Mouse (Mus musculus): ENCODE data around the gene Hist1h3g. TPM values are rescaled to one million over a fixed set of nuclear protein-coding genes. Genes with fewer than 3 reads are reported as not detected.
"Not testable (repeated sequence)": the region's sequence is repeated elsewhere in the genome, so short reads cannot be mapped to it uniquely, and the experiment has no call there.

Gene Hist1h3g
- polyA plus RNA-seq (2015; fragmentation: Nextera tagmentation; extraction: Ambion mirVana): 10.3 and 17.1 TPM in 2 replicates

- H3K36me3 ChIP-seq; H3K9me3 ChIP-seq (replicated peaks); H3K27me3 ChIP-seq: not testable (repeated sequence)
- Histone ChIP-seq H3K4me2 (peak within 1 kb of the TSS; percentile 65), H3K4me1 (replicated peaks) (peaks cover 47% of the 10 kb centered on the region), H3K9ac (peak within 1 kb of the TSS; percentile 84), H3K27ac (peak within 1 kb of the TSS; percentile 98), H3K4me3 (replicated peaks) (peak within 1 kb of the TSS; percentile 63)
- DNase-seq (peak; percentile 93), ATAC-seq (ENCODE audit: low read depth) (peak; percentile 85)
- WGBS (ENCODE audit: insufficient replicate concordance): under 1% methylated on average over 52 of the region's 62 CpGs
Observed at GRCm38 (mm10) chr13:23535137-23536075, at the start of gene Hist1h3g. Gene Hist1h3g, plus strand, starts transcription at chr13:23535422.

DNA sequence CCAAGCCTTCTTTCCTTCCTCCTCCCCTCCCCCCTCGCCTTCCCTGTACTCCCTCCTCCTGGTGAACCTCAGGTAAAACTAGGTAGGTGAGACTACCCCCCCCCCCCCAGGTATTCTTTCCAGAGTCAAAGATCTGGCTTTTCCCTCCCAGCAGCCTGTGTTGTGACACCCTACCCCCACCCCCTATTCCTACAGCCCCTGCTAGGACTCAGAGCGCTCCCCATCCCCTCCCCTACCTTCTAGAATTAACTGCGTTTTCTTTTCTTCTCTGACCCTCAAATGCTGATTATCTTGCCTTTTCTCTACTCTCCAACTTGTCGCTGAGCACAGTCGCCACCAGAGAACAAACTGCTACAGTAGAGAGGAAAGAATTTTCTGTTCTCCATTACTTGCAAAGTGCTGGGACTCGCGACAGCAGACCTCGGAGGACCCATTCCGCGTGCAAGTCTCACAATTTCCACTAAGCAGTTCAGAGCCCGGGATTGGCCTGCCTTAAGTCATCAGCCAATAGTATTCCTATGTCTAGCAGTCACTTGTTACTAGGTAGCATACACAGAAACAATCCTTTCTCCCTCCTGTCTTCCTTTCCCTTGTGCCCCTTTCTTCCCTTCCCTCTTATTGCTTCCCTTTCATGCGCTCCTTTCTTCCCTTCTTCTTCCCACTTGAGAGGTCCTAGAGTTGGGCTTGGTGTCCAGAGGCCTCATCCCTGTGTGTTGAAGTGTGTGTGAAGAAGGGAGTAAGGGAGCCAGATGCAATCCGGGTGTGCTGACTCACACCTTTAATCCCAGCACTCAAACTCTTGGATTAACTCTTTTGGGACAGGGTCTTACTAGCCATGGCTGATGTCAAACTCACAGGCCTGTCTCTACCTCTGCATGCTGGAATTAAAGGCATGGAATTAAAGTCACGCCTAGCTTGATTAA is 46.6 kb upstream of the Hist1h3g start, which contains the start of gene Btn2a2:
Gene Btn2a2, minus strand, starts transcription at position 458 of the 923 bp plus-strand sequence.
- Histone ChIP-seq H3K4me2 (peak within 1 kb of the TSS; percentile 49), H3K4me1 (replicated peaks) (peaks cover 35% of the 10 kb centered on the region), H3K36me3 (no peaks in the 10 kb centered on the region), H3K9ac (peak within 1 kb of the TSS; percentile 24; the same call in 1 of the 2 replicates), H3K4me3 (replicated peaks) (peak within 1 kb of the TSS; percentile 26; the same call in 1 of the 2 replicates), H3K27ac (no peak within 1 kb of the TSS), H3K9me3 (replicated peaks) (no peaks in the 10 kb centered on the region), H3K27me3 (peaks cover 17% of the 10 kb centered on the region)
- DNase-seq (no peak), ATAC-seq (ENCODE audit: low read depth) (peak; percentile 69)
- WGBS (ENCODE audit: insufficient replicate concordance): 10% methylated on average over 14 of the region's 14 CpGs

DNA sequence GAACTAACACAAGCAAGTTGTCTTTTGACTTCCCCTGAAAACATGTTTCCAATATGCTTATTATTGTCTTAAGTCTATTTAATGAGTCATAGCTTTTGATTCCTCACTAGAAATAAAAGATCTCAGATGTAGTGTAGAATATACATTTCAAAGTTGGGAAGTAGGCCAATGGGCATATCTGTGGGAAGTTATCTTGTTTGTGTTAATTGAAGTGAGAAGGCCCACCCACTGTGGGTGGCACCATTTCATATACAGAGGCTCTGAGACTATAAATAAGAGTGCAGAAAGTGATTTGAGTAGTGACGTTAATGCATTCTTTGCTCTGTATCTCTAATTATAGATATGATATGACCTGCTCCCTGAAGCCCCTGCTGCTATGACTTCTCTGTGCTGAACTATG is 44.4 kb upstream of the Hist1h3g start:
- H3K27me3 ChIP-seq: peaks cover 17% of the 10 kb centered on the region
- H3K4me1 ChIP-seq (replicated peaks): peaks cover 37% of the 10 kb centered on the region

GRCm38 (mm10) chr13:23491263-23491662 is 44.0 kb upstream of the Hist1h3g start:
- WGBS (ENCODE audit: insufficient replicate concordance): 5% methylated on average over 1 of the region's 1 CpGs
- no peak overlapping the region for H3K9ac ChIP-seq

More for the DNA sequence above, 44.4 kb upstream of the Hist1h3g start:
- H3K9me3 ChIP-seq (replicated peaks): no peaks in the 10 kb centered on the region
- ATAC-seq (ENCODE audit: low read depth): 0 out of 2 replicates have a peak, but pooled peaks have one; percentile 27
- no peak overlapping the region for H3K9ac ChIP-seq
- no peak for DNase-seq
- WGBS (ENCODE audit: insufficient replicate concordance): 26% methylated on average over 1 of the region's 1 CpGs
- no peak overlapping the region for H3K4me3 ChIP-seq (replicated peaks)
- no peak overlapping the region for H3K27ac ChIP-seq
- H3K4me2 ChIP-seq: no peak overlapping the region
- H3K36me3 ChIP-seq: no peaks in the 10 kb centered on the region

GRCm38 (mm10) chr13:23491990-23492389 is 43.2 kb upstream of the Hist1h3g start:
- no peak for DNase-seq
- Histone ChIP-seq H3K9ac (peak overlapping the region; percentile 46), H3K27ac (no peak overlapping the region), H3K4me1 (replicated peaks) (peaks cover 39% of the 10 kb centered on the region), H3K4me2 (peak overlapping the region; percentile 66), H3K4me3 (replicated peaks) (peak overlapping the region; percentile 46), H3K27me3 (peaks cover 13% of the 10 kb centered on the region), H3K9me3 (replicated peaks) (no peaks in the 10 kb centered on the region), H3K36me3 (no peaks in the 10 kb centered on the region)
- ATAC-seq (ENCODE audit: low read depth): no peak
- 9% methylated on average over 14 of the region's 14 CpGs for WGBS (ENCODE audit: insufficient replicate concordance)

More at GRCm38 (mm10) chr13:23491263-23491662, 44.0 kb upstream of the Hist1h3g start:
- no peak for DNase-seq
- Histone ChIP-seq H3K4me2 (no peak overlapping the region), H3K36me3 (no peaks in the 10 kb centered on the region), H3K4me3 (replicated peaks) (no peak overlapping the region), H3K27ac (no peak overlapping the region), H3K9me3 (replicated peaks) (no peaks in the 10 kb centered on the region), H3K4me1 (replicated peaks) (peaks cover 37% of the 10 kb centered on the region), H3K27me3 (peaks cover 17% of the 10 kb centered on the region)
- peak; percentile 66 for ATAC-seq (ENCODE audit: low read depth)

DNA sequence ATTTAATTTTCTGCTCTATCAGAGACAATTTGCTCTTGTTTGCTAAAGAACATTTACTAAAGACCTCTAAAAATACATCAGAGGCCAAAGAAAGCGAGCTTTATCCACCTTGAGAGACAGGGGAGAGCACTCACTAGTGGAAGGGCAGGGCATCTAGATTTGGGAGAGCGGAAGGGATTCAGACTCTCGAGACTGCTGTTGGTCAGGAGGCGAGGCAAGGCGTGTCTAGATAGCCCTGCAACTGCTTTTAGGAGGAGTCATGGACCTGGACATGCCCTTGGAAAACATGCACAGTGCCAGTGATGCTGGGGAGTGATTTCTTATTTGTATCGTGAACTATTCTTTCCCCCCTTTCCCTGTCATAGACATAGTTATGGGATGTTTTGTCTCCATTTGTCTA is 39.7 kb upstream of the Hist1h3g start:
- no peak overlapping the region for H3K4me3 ChIP-seq (replicated peaks)
- H3K4me2 ChIP-seq: no peak overlapping the region
- 63% methylated on average over 6 of the region's 6 CpGs for WGBS (ENCODE audit: insufficient replicate concordance)
- peaks cover 56% of the 10 kb centered on the region for H3K4me1 ChIP-seq (replicated peaks)
- H3K36me3 ChIP-seq: no peaks in the 10 kb centered on the region
- no peaks in the 10 kb centered on the region for H3K27me3 ChIP-seq
- H3K27ac ChIP-seq: no peak overlapping the region
- H3K9ac ChIP-seq: no peak overlapping the region
- DNase-seq (no peak), ATAC-seq (ENCODE audit: low read depth) (no peak)
- no peaks in the 10 kb centered on the region for H3K9me3 ChIP-seq (replicated peaks)

DNA sequence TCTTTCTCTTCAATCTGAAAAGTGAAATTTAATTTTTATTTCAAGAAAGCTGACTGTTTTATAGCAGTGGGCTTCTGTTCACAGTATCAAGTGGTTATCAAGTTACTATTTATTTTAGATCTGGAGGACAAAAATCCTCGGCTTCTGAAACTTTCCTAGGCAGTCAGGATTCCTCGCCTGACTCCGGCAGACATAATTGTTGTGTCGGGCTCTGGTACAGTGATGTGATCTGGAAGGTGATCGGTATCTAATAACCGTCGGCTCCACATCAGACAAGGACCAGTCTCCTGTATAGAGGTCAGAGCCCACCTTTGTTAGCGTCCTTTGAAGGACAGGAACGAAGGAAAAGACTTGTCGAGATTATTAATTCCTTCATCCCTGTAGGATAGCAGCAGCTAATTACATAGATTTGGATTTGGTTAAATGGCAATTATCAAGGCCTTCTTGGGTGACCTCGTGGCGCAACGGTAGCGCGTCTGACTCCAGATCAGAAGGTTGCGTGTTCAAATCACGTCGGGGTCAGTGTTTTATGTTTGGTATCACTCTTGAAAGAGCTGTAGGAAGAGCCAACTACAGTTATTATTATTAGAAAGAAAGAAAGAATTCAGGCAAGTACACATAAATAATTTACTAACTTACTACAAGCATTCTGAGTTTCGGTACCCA is 37.4 kb upstream of the Hist1h3g start:
- Histone ChIP-seq H3K36me3 (no peaks in the 10 kb centered on the region), H3K4me3 (replicated peaks) (peak overlapping the region; percentile 58), H3K4me1 (replicated peaks) (peaks cover 52% of the 10 kb centered on the region), H3K9me3 (replicated peaks) (no peaks in the 10 kb centered on the region), H3K4me2 (peak overlapping the region; percentile 76), H3K9ac (peak overlapping the region; percentile 56; the same call in 1 of the 2 replicates), H3K27me3 (no peaks in the 10 kb centered on the region), H3K27ac (no peak overlapping the region)
- DNase-seq: peak; percentile 70
- peak; percentile 54; the same call in 1 of the 2 replicates for ATAC-seq (ENCODE audit: low read depth)
- 1% methylated on average over 19 of the region's 19 CpGs for whole genome bisulfite sequencing (ENCODE audit: insufficient replicate concordance)

- Histone ChIP-seq H3K36me3 (no peaks in the 10 kb centered on the region), H3K27ac (peak overlapping the region; percentile 15; the same call in 1 of the 2 replicates), H3K4me1 (replicated peaks) (peaks cover 55% of the 10 kb centered on the region), H3K27me3 (no peaks in the 10 kb centered on the region), H3K4me2 (peak overlapping the region; percentile 76), H3K9ac (peak overlapping the region; percentile 56), H3K9me3 (replicated peaks) (no peaks in the 10 kb centered on the region), H3K4me3 (replicated peaks) (peak overlapping the region; percentile 58)
- WGBS (ENCODE audit: insufficient replicate concordance): 12% methylated on average over 10 of the region's 10 CpGs
- ATAC-seq (ENCODE audit: low read depth) (no peak), DNase-seq (no peak)
Observed at GRCm38 (mm10) chr13:23498653-23499052, 36.6 kb upstream of the Hist1h3g start.

- H3K27ac ChIP-seq: no peak overlapping the region
- peak overlapping the region; percentile 58 for H3K4me3 ChIP-seq (replicated peaks)
- no peaks in the 10 kb centered on the region for H3K9me3 ChIP-seq (replicated peaks)
- peaks cover 63% of the 10 kb centered on the region for H3K4me1 ChIP-seq (replicated peaks)
- no peaks in the 10 kb centered on the region for H3K27me3 ChIP-seq
- peak; percentile 58 for ATAC-seq (ENCODE audit: low read depth)
- 1% methylated on average over 7 of the region's 7 CpGs for WGBS (ENCODE audit: insufficient replicate concordance)
- H3K4me2 ChIP-seq: peak overlapping the region; percentile 76
- no peaks in the 10 kb centered on the region for H3K36me3 ChIP-seq
- no peak for DNase-seq
- H3K9ac ChIP-seq: no peak overlapping the region
Observed at GRCm38 (mm10) chr13:23499943-23500342, 35.3 kb upstream of the Hist1h3g start.

- H3K27ac ChIP-seq: no peak overlapping the region
- H3K36me3 ChIP-seq: no peaks in the 10 kb centered on the region
- no peak overlapping the region for H3K9ac ChIP-seq
- ATAC-seq (ENCODE audit: low read depth) (peak; percentile 79), DNase-seq (peak; percentile 88)
- peak overlapping the region; percentile 58 for H3K4me3 ChIP-seq (replicated peaks)
- H3K4me1 ChIP-seq (replicated peaks): peaks cover 69% of the 10 kb centered on the region
- no peaks in the 10 kb centered on the region for H3K27me3 ChIP-seq
- under 1% methylated on average over 17 of the region's 17 CpGs for WGBS (ENCODE audit: insufficient replicate concordance)
- H3K9me3 ChIP-seq (replicated peaks): no peaks in the 10 kb centered on the region
- peak overlapping the region; percentile 76 for H3K4me2 ChIP-seq
Observed at GRCm38 (mm10) chr13:23500424-23501200, 34.6 kb upstream of the Hist1h3g start.

Data from liver, embryonic 13.5 days (tissue).